Mouse (Mus musculus): ENCODE data around the gene Caly.

DNA sequence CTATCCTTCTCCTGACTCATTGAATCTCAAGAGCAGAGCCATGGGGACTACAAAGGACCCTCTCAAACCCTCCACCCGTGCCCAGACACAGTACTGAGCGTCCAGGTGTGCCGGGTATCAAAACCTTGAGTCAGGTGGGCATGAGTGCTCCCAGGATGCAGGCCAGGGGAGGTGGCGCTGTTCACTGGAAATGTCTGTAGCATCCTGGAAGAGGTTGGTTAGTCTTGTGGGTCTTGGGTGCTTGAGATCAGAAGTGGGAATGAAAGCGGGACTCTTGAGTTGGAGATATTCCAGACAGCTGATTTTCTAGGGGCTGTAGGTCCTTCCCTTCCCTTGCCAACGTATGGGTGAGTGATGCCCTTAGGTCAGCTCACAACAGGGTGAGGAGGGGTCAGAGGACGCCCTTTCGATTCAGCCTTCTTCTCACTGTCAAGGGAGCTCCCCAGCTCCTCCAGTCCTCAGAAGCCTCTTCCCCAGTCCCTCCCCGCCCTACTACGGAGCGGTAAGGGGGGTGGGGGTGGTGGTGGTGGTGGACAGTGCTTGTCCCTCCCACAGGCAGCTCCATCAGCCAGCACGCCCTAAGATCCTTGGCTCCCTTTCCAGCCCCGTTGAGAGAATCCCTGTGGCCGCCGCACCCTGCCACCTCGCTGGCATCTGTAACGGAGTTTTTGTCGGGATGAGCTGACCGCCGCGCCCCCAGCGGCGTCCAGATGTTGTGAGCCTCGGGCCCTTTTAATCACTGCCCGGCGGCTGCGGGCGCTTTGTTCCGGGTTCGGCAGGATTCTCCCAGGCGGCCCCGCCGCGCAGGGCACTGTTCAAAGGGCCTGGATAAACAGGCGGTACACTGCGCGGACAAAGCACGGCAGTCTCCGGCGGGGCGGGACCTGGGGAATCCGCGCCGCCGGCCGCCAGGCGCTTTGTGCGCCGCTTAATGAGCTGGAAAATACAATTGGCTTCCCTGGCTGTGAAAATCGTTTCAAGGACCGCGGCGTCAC is 24.6 kb downstream of the Caly start:
- TF ChIP-seq POLR2A (IDR thresholded peaks at IDR 0.05; ENCODE audit: low read depth, low read length) = no peak
- TF ChIP-seq CTCF (conservative IDR thresholded peaks at IDR 0.05; ENCODE audit: insufficient read depth, insufficient read length, low read depth, low read length) = no peak
